Mouse (Mus musculus) gastrocnemius, postnatal 36 days (tissue): Measurements from ENCODE around the gene Klk1b5. TPM values are rescaled to one million over a fixed set of nuclear protein-coding genes. Genes with fewer than 3 reads are reported as not detected.
"Not testable (repeated sequence)": the region's sequence is repeated elsewhere in the genome, so short reads cannot be mapped to it uniquely, and the experiment has no call there.

Experiments used
- DNase-seq, 2 experiments: peaks; one replicate each; pipeline ENCODE4 v3.0.0; 2022
- intact Hi-C: fragments of 180-260 bp; cut with DNase I; formaldehyde crosslinking; loops from one replicate; pipeline ENCODE4 v1.15.1; 2025
- total RNA-seq, 2 experiments: library from RNA; stranded (reverse); gene quantifications; 2 replicates each; pipeline ENCODE4 v1.2.3; 2021

The Klk1b5 gene
- total RNA-seq, 2 experiments from 2014 or later = not detected

DNA sequence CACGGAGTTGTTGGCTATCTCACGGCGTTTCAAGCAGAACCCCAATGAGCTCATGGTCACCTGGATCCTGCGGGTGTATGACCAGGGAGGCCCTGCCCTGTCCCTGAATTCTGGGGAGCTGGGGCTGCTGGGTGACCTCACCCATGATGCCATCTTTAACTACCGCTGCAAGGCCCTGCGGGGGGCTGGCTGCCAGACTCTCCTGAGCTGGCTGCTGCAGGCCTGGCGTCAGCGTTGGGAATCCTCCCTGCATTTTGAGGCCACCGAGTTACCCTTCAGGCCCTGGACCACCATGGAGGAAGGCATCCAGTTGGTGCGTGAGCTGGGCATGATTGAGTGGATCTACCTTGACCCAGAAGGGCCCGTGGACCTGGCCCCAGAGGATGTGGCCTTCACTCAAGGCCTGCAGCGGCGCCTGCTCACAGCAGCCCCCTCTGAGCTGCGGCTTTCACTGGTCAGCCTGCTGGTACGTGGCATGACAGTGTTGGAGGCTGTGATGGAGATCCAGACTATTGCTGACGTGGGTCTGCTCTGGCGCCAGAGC is 35.1 kb downstream of the Klk1b5 start:
- DNase-seq, intact Hi-C loops: not testable (repeated sequence)

DNA sequence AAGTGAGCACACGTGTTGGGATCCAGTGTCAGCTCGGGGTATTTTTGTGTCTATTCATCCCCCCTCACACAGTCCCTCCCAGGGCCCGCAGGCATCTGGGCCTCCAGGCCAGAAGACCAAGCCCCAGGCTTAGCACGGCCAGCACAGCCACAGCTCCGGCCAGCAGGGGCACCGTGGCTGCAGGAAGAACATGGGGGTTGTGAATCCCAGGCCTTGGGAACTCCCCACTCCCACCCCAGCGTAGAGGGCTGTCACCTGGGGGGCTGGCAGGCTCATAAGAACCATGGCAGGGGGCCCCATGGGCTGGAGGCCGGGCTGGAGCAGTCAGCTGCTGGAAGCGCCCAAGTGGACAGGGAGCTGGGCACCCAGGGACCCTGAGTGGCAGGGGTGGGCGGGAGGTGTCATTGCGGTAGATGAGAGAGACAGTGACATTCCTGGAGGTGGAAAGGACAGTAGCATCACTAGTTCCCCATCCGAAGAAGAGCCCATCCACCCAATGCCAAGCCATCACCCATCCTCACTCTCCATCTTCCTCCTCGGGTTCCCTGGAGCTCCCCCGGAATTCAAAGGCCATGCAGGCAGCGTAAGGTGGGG is 37.4 kb downstream of the Klk1b5 start:
- no peak for DNase-seq
- intact Hi-C loops = no loop called here

DNA sequence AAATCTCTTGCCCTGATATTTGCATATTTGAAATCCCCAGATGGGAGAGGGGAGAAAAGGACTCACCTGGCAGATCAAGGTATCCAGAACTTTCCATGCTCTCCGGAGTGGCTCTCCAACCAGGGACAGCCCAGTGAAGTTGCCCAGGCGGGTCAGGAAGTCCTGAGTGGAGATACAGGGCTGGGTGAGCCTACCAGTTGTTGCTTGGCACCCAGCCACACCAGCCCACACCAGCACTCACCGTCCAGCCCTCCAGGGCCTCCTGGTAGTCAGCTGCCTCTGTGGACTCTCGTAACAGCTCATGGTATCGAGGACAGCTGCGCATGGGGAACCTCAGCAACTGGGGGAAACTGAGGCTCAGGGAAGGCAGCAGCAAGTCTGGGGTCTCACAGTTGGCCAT is 39.2 kb downstream of the Klk1b5 start:
- no peak for DNase-seq
- intact Hi-C loops = no loop called here

DNA sequence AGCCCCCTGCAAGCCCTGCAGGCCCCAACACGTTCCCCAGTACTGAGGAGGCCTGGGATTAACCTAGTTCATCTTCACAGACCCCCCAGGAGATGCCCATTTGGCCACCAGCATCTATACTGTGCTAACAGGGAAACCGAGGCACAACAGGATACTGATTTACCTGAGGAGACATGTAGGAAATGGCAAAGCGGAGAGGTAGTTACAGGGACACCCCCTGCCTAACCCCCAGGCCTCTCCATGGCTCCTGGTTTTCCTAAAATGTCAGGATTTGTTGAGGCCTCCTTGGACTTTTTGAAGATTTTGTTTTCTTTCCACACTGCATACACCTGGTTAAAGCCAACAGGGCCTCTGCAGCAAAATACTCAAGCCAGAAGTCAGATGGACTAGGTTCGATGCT is 41.5 kb downstream of the Klk1b5 start, which contains the start of gene Acp4:
Gene Acp4 (minus strand): TSS at position 101 of the 400 bp plus-strand sequence.
- intact Hi-C loops = no loop called here
- DNase-seq = no peak

- intact Hi-C loops = loop anchor here (5.0 to 10.0 kb wide), 2 partner anchors 54 to 227 kb away; partner anchors contain the start of gene Shank1
- DNase-seq = no peak
Measured at GRCm38 (mm10) chr7:44260410-44260809, 44.7 kb downstream of the Klk1b5 start.

- DNase-seq = no peak
- intact Hi-C loops = loop anchor here (5.0 to 10.0 kb wide), 2 partner anchors 54 to 226 kb away; partner anchors contain the start of gene Shank1
Measured at GRCm38 (mm10) chr7:44261147-44261546, 45.4 kb downstream of the Klk1b5 start, which contains the start of gene Gm15517. Gene Gm15517 (plus strand): TSS chr7:44261447.

GRCm38 (mm10) chr7:44262791-44263643 is 47.3 kb downstream of the Klk1b5 start:
- intact Hi-C loops = loop anchor here (1.0 to 10.0 kb wide), 3 partner anchors 52 to 224 kb away; partner anchors contain the start of gene Shank1
- DNase-seq = peak; percentile 86 to 93

GRCm38 (mm10) chr7:44268117-44268516 is 52.4 kb downstream of the Klk1b5 start:
- intact Hi-C loops = loop anchor here (10.0 kb wide), 1 partner anchor 47 kb away; the partner anchor contains the start of gene Shank1
- no peak for DNase-seq

DNA sequence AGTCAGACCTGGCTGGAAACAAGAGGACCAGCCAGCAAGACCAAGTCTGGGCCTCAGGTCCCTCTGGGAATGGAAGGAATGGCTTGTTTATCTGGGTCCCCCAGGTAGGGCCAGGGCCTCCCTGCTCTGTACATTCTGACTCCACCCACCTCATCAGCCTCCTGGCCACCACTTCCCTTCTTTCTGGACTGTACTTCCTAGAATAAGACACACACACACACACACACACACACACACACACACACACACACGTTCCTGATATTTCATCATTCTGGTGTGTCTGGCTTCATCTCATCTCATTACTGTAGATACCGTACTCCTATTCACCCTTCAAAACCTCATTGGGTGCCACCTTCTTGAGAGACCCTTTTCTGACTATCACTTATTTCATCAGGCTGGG is 53.7 kb downstream of the Klk1b5 start:
- no peak for DNase-seq
- intact Hi-C loops = loop anchor here (10.0 kb wide), 1 partner anchor 45 kb away; the partner anchor contains the start of gene Shank1

Other genes with a start within 250 kb of the Klk1b5 start
- gene Klk1b1, start 249.2 kb upstream of the Klk1b5 start, total RNA-seq = not detected
- not detected for gene Klk1b9, start 239.9 kb upstream of the Klk1b5 start, total RNA-seq
- gene Klk1b11, start 220.1 kb upstream of the Klk1b5 start, total RNA-seq = not detected
- gene Klk1b26, start 203.8 kb upstream of the Klk1b5 start, total RNA-seq = under 1 TPM; 0.43 to 0.49 TPM
- not detected for gene Klk1b27, start 163.7 kb upstream of the Klk1b5 start, total RNA-seq
- gene Klk1b21, start 113.6 kb upstream of the Klk1b5 start, total RNA-seq = not detected
- gene Klk1b22, start 103.3 kb upstream of the Klk1b5 start, total RNA-seq = not detected
- not detected for gene Klk1b16, start 79.2 kb upstream of the Klk1b5 start, total RNA-seq
- gene Klk1b24, start 27.7 kb upstream of the Klk1b5 start, total RNA-seq = not detected
- not detected for gene Klk1b3, start 17.8 kb upstream of the Klk1b5 start, total RNA-seq
- not detected for gene Klk1b4, start 8.5 kb upstream of the Klk1b5 start, total RNA-seq
- gene Klk1, start 9.4 kb downstream of the Klk1b5 start, total RNA-seq = under 1 TPM in 1 of 2 experiments, not detected in 1; 0.42 TPM
- not detected for gene Gm36864, start 20.2 kb downstream of the Klk1b5 start, total RNA-seq
- under 1 TPM; 0.23 to 0.30 TPM for gene 1700028J19Rik, start 30.8 kb downstream of the Klk1b5 start, total RNA-seq
- gene 2410002F23Rik, start 30.8 kb downstream of the Klk1b5 start, total RNA-seq = 1 to 10 TPM; 6.3 to 8.2 TPM
- not detected for gene Acp4, start 41.4 kb downstream of the Klk1b5 start, total RNA-seq
- gene Gm15517, start 45.5 kb downstream of the Klk1b5 start, total RNA-seq = not detected
- gene Clec11a, start 91.0 kb downstream of the Klk1b5 start, total RNA-seq = 1 to 10 TPM; 1.6 to 2.2 TPM
- under 1 TPM; 0.27 to 0.28 TPM for gene Shank1, start 94.3 kb downstream of the Klk1b5 start, total RNA-seq
- gene Syt3, start 168.2 kb downstream of the Klk1b5 start, total RNA-seq = 1 to 10 TPM; 1.6 to 2.1 TPM
- gene 1700008O03Rik, start 169.9 kb downstream of the Klk1b5 start, total RNA-seq = not detected
- under 1 TPM in 1 of 2 experiments, not detected in 1; 0.20 TPM for gene Lrrc4b, start 213.1 kb downstream of the Klk1b5 start, total RNA-seq
- gene Aspdh, start 249.4 kb downstream of the Klk1b5 start, total RNA-seq = not detected